Mouse (Mus musculus): ENCODE measurements around the gene Olfr996. TPM values are rescaled to one million over a fixed set of nuclear protein-coding genes. Genes with fewer than 3 reads are reported as not detected.

Gene Olfr996
- polyA plus RNA-seq, 1 experiment from 2014 or later, result not detected

Other genes with a start within 250 kb of the Olfr996 start
- gene Olfr987, start 239.9 kb upstream of the Olfr996 start, polyA plus RNA-seq (2014; fragmentation: Nextera tagmentation; extraction: Ambion mirVana), result not detected in 2 replicates
- not detected in 2 replicates for gene Olfr988, start 216.0 kb upstream of the Olfr996 start, polyA plus RNA-seq (2014; fragmentation: Nextera tagmentation; extraction: Ambion mirVana)
- not detected in 2 replicates for gene Olfr992, start 169.7 kb upstream of the Olfr996 start, polyA plus RNA-seq (2014; fragmentation: Nextera tagmentation; extraction: Ambion mirVana)
- not detected in 2 replicates for gene Olfr993, start 164.3 kb upstream of the Olfr996 start, polyA plus RNA-seq (2014; fragmentation: Nextera tagmentation; extraction: Ambion mirVana)
- gene Olfr994, start 142.8 kb upstream of the Olfr996 start, polyA plus RNA-seq (2014; fragmentation: Nextera tagmentation; extraction: Ambion mirVana), result not detected in 2 replicates
- gene Olfr995, start 135.6 kb upstream of the Olfr996 start, polyA plus RNA-seq (2014; fragmentation: Nextera tagmentation; extraction: Ambion mirVana), result not detected in 2 replicates
- gene 4833423E24Rik, start 60.2 kb upstream of the Olfr996 start, polyA plus RNA-seq (2014; fragmentation: Nextera tagmentation; extraction: Ambion mirVana), result 0.13 TPM in 1 of 2 replicates, not detected in the other
- not detected in 2 replicates for gene Olfr998, start 9.7 kb downstream of the Olfr996 start, polyA plus RNA-seq (2014; fragmentation: Nextera tagmentation; extraction: Ambion mirVana)
- not detected in 2 replicates for gene Olfr1000, start 32.7 kb downstream of the Olfr996 start, polyA plus RNA-seq (2014; fragmentation: Nextera tagmentation; extraction: Ambion mirVana)
- not detected in 2 replicates for gene Olfr1002, start 71.5 kb downstream of the Olfr996 start, polyA plus RNA-seq (2014; fragmentation: Nextera tagmentation; extraction: Ambion mirVana)
- gene Olfr154, start 85.2 kb downstream of the Olfr996 start, polyA plus RNA-seq (2014; fragmentation: Nextera tagmentation; extraction: Ambion mirVana), result not detected in 2 replicates
- gene Olfr1006, start 99.6 kb downstream of the Olfr996 start, polyA plus RNA-seq (2014; fragmentation: Nextera tagmentation; extraction: Ambion mirVana), result not detected in 2 replicates
- not detected in 2 replicates for gene Olfr1008, start 110.2 kb downstream of the Olfr996 start, polyA plus RNA-seq (2014; fragmentation: Nextera tagmentation; extraction: Ambion mirVana)
- not detected in 2 replicates for gene Olfr1009, start 136.2 kb downstream of the Olfr996 start, polyA plus RNA-seq (2014; fragmentation: Nextera tagmentation; extraction: Ambion mirVana)
- gene Olfr1012, start 183.6 kb downstream of the Olfr996 start, polyA plus RNA-seq (2014; fragmentation: Nextera tagmentation; extraction: Ambion mirVana), result not detected in 2 replicates
- gene Olfr1013, start 187.9 kb downstream of the Olfr996 start, polyA plus RNA-seq (2014; fragmentation: Nextera tagmentation; extraction: Ambion mirVana), result not detected in 2 replicates
- gene Olfr1014, start 193.5 kb downstream of the Olfr996 start, polyA plus RNA-seq (2014; fragmentation: Nextera tagmentation; extraction: Ambion mirVana), result not detected in 2 replicates
- gene Olfr1015, start 202.8 kb downstream of the Olfr996 start, polyA plus RNA-seq (2014; fragmentation: Nextera tagmentation; extraction: Ambion mirVana), result not detected in 2 replicates
- gene Olfr1016, start 223.3 kb downstream of the Olfr996 start, polyA plus RNA-seq (2014; fragmentation: Nextera tagmentation; extraction: Ambion mirVana), result not detected in 2 replicates
- not detected in 2 replicates for gene Olfr1018, start 239.3 kb downstream of the Olfr996 start, polyA plus RNA-seq (2014; fragmentation: Nextera tagmentation; extraction: Ambion mirVana)